Mouse (Mus musculus) MEL (cell line): ENCODE data around the gene Bphl.

ENCODE experiments used
- BHLHE40 ChIP-seq: IDR thresholded peaks from 2 replicates; pipeline ENCODE4 v1.6.1; 2012; ENCODE audit warnings: low read depth, mild to moderate bottlenecking, inconsistent platforms, low read length, improper control_type of control experiment, borderline replicate concordance
- CTCF ChIP-seq, 3 experiments: IDR thresholded peaks in 2 of 3; conservative IDR thresholded peaks in 1 of 3; 2 replicates each; pipeline ENCODE4 v1.5.1; 2011 to 2012; ENCODE audit warnings: low read length in 3 of 3, low read depth in 2 of 3, mild to moderate bottlenecking in 2 of 3, improper control_type of control experiment in 1 of 3, inconsistent platforms in 1 of 3, mixed read lengths in 1 of 3, moderate library complexity in 1 of 3; ENCODE audit not compliant: control insufficient read depth in 1 of 3, insufficient read depth in 1 of 3, poor library complexity in 1 of 3, severe bottlenecking in 1 of 3
- EP300 ChIP-seq, 2 experiments: IDR thresholded peaks; 2 replicates each; pipeline ENCODE4 v1.6.1; 2011; ENCODE audit warnings: improper control_type of control experiment in 2 of 2, low read length in 2 of 2, low read depth in 1 of 2, mild to moderate bottlenecking in 1 of 2
- HCFC1 ChIP-seq: IDR thresholded peaks from 2 replicates; pipeline ENCODE4 v1.6.1; 2012; ENCODE audit warnings: low read depth, mild to moderate bottlenecking, inconsistent platforms, low read length, improper control_type of control experiment, moderate library complexity
- MAX ChIP-seq: IDR thresholded peaks from 2 replicates; pipeline ENCODE4 v1.6.1; 2011; ENCODE audit warnings: low read length, improper control_type of control experiment
- MEF2A ChIP-seq: IDR thresholded peaks from 2 replicates; pipeline ENCODE4 v1.6.1; 2014; ENCODE audit warnings: low read depth, mild to moderate bottlenecking, inconsistent platforms, low read length, improper control_type of control experiment; ENCODE audit not compliant: poor library complexity, insufficient replicate concordance, severe bottlenecking; ENCODE audit errors: extremely low read depth
- ZKSCAN1 ChIP-seq: IDR thresholded peaks from 2 replicates; pipeline ENCODE4 v1.6.1; 2012; ENCODE audit warnings: low read depth, mild to moderate bottlenecking, inconsistent platforms, low read length, improper control_type of control experiment, moderate library complexity
- ZNF384 ChIP-seq: IDR thresholded peaks from 2 replicates; pipeline ENCODE4 v1.6.1; 2012; ENCODE audit warnings: low read depth, mild to moderate bottlenecking, inconsistent platforms, low read length, improper control_type of control experiment

DNA sequence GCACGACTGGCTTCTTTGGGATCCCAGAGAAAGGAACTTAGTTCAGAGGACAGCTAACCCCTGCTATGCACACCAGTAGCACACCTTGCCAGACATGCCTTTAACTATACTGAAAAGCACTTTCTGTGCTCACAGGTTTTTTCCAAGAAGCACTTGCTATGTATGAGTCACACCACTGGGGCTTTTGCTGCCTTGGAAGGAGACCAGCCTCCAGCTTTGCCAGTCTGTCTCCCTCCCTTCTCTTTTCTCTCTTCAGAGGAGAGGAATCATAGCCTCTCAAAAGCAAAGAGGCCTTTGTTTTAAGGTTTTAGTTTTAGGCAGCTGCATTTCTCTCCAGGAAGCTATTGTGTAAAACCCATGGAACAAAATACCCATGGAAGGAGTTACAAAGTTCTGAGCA is 29.0 kb downstream of the Bphl start:
- TF ChIP-seq CTCF (IDR thresholded peaks at IDR 0.05 in 2 of 3, conservative IDR thresholded peaks at IDR 0.05 in 1 of 3; ENCODE audit: control insufficient read depth in 1 of 3, insufficient read depth in 1 of 3, low read depth in 2 of 3, low read length in 3 of 3, poor library complexity in 1 of 3, severe bottlenecking in 1 of 3), result no peak
- no peak for TF ChIP-seq ZNF384
- TF ChIP-seq ZKSCAN1, result no peak
- TF ChIP-seq EP300 (IDR thresholded peaks at IDR 0.05; ENCODE audit: low read depth in 1 of 2, low read length in 2 of 2), result no peak
- no peak for TF ChIP-seq MAX
- TF ChIP-seq BHLHE40, result no peak
- TF ChIP-seq HCFC1, result no peak
- no peak for TF ChIP-seq MEF2A
